Mouse (Mus musculus) thymus, adult 2 months (tissue): ENCODE measurements around the gene Pitpnm3. TPM values are rescaled to one million over a fixed set of nuclear protein-coding genes. Genes with fewer than 3 reads are reported as not detected.

ENCODE experiments used
- DNase-seq: peaks from one replicate; pipeline ENCODE4 v3.0.0; 2021
- H3K27ac ChIP-seq: fragments of 200-500 bp; 2 replicates; pipeline ENCODE4 v1.5.1; 2012; ENCODE audit warnings: low read length, control low read depth; ENCODE audit not compliant: control insufficient read depth, insufficient read depth
- H3K27me3 ChIP-seq: fragments of 200-500 bp; 2 replicates; pipeline ENCODE4 v1.6.1; 2012; ENCODE audit warnings: mild to moderate bottlenecking, low read length, moderate library complexity, mixed read lengths; ENCODE audit not compliant: control insufficient read depth, insufficient read depth
- H3K36me3 ChIP-seq: fragments of 200-500 bp; 2 replicates; pipeline ENCODE4 v1.6.1; 2012; ENCODE audit warnings: mild to moderate bottlenecking, low read length, moderate library complexity; ENCODE audit not compliant: control insufficient read depth, insufficient read depth
- H3K4me1 ChIP-seq: fragments of 200-500 bp; replicated peaks from 2 replicates; pipeline ENCODE4 v1.6.1; 2012; ENCODE audit warnings: low read length; ENCODE audit not compliant: control insufficient read depth, insufficient read depth
- H3K4me3 ChIP-seq: fragments of 200-500 bp; 2 replicates; pipeline ENCODE4 v1.5.1; 2012; ENCODE audit warnings: mild to moderate bottlenecking, low read length, control low read depth, moderate library complexity; ENCODE audit not compliant: control insufficient read depth, insufficient read depth
- CTCF ChIP-seq: fragments of 200-500 bp; IDR thresholded peaks from 2 replicates; pipeline ENCODE4 v1.5.1; 2012; ENCODE audit warnings: mild to moderate bottlenecking, control low read depth, low read length, moderate library complexity, borderline replicate concordance; ENCODE audit not compliant: control insufficient read depth, poor library complexity, insufficient read depth; ENCODE audit errors: extremely low read depth
- POLR2A ChIP-seq: fragments of 200-500 bp; IDR thresholded peaks from 2 replicates; pipeline ENCODE4 v1.6.1; 2012; ENCODE audit warnings: mild to moderate bottlenecking, low read length, control low read depth, moderate library complexity; ENCODE audit not compliant: control insufficient read depth, poor library complexity, insufficient read depth; ENCODE audit errors: extremely low read depth
- WGBS: fragments of 180-500 bp; shearing (Covaris S2); methylation state at CpG from one replicate; pipeline ENCODE4 v1.1.7; 2018; 5-methylcytosine and 5-hydroxymethylcytosine counted together
- polyA plus RNA-seq: library from polyadenylated mRNA; depleted of rRNA; stranded (reverse); fragments of >200 nt; gene quantifications from 2 replicates; pipeline ENCODE4 v1.2.3, GENCODE M21; 2012

Pitpnm3 gene
- polyA plus RNA-seq, 1 experiment, result 1.1 TPM

DNA sequence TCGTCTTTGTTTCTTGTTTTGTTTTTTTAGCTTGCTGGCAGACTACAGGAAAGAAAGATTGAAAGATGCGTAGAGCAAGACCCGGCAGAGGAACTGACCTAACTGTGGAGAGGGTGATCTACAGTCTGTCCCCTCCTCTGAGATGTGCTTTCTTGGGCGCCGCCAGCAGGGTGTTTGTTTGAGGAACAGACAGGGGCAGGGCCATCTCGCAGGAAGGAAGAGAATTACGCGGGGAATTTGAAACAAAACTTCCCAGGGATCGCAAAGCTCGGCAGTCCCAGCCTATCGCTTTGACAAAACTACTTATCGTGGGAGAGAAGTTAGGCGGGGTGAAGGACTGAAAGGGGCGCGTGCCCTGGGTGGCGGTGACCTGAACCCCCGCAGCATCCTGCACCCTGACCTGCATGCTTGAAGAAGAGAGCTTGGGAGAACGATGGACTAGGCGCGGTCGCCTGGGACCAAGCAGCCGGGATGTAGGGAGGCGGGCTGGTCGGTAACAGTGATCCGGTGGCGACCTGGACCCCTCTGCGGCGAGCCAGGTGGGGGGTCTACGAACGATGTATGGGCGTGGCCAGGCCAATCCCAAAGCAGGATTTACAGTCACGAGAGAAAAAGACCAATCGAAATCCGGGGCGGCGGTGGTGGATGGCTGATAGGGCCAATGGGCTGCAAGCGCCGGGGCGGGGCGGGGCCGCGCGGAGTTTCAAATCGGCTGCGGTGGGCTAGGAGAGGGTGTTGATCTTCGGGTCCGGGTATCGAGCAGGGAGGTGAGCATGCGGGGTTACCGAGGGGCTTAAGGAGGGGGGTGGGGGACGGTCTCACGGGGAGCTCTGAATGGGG is 93.6 kb downstream of the Pitpnm3 start, which contains the start of gene Pimreg:
TSS of gene Pimreg (plus strand) at position 265 of the 840 bp plus-strand sequence.
- 1% methylated on average over 52 of the region's 52 CpGs for WGBS
- Histone ChIP-seq H3K36me3 (no peaks in the 10 kb centered on the region), H3K4me1 (peaks cover 27% of the 10 kb centered on the region), H3K27ac (peak within 1 kb of the TSS; percentile 28; the same call in 1 of the 2 replicates), H3K4me3 (peak within 1 kb of the TSS; percentile 85), H3K27me3 (no peaks in the 10 kb centered on the region)
- DNase-seq, result peak; percentile 92
- 0 out of 2 replicates have a peak, but pooled peaks have one; percentile 24 for TF ChIP-seq POLR2A
- TF ChIP-seq CTCF, result peak; percentile 30; the same call in 1 of the 2 replicates

DNA sequence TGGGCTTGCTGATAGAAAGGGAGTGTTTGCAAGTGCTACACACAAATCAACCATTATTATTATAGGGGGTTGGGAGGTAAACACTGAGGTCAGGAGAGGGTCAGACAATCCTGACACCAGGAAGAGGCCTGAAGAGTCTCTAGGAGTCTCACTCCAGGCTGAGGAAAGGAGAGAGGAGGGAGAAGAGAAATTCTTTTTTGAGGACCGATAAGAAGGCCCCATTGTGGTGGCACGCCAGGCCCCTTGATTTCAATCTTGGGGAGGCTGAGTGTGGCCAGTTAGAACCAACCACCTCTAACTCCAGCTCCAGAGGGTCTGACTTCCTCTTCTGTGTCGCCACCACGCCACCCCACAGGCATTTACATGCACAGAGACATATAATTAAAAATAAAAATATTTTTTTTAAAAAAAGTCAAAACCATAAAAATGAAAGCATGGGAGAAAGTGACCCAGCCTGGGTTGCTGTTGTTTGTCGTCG is 94.2 kb downstream of the Pitpnm3 start:
- H3K27ac ChIP-seq, result peak overlapping the region; percentile 28; the same call in 1 of the 2 replicates

DNA sequence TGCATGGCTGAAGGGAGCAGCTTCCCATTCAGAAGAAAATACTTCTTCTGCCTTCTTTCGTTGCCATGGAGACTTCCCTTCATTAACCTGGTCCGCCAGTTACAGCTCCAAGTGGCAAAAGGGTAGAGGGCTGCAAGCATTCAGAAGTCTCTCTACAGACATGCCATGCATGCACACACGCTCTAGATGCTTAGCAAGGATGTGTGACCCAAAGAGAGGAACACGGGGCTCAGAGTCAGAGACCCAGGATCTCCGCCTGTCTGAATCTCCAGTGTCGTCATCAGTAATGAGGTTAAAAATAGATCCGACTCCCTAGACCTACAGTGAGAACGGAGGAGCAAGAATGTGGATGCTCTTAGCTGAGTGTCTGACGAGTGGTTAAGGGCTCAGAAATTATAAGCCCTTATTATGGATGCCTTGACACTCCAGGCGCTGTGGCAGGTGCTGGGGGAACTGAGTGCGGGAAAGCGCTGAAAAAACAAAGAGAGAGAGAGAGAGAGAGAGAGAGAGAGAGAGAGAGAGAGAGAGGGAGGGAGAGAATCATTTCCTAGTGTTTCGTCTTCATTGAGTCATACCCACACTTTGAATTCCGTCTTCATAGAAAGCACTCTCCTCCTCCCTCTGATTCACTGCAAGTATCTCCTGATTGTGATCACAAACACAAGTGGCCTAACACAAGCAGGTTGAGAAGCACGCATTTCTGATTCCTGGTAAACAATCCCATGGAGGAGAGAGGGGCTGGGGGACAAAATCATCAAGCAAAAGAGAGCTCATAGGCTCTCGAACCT is 95.8 kb downstream of the Pitpnm3 start:
- Histone ChIP-seq H3K4me1 (peaks cover 25% of the 10 kb centered on the region), H3K27ac (no peak overlapping the region), H3K36me3 (no peaks in the 10 kb centered on the region), H3K4me3 (no peak overlapping the region), H3K27me3 (no peaks in the 10 kb centered on the region)
- 89% methylated on average over 16 of the region's 16 CpGs for WGBS
- DNase-seq, result no peak
- TF ChIP-seq CTCF (no peak), POLR2A (no peak)

More for the DNA sequence above, 94.2 kb downstream of the Pitpnm3 start:
- H3K4me3 ChIP-seq, result peak overlapping the region; percentile 85; the same call in 1 of the 2 replicates
- H3K27me3 ChIP-seq, result no peaks in the 10 kb centered on the region
- DNase-seq, result no peak
- no peaks in the 10 kb centered on the region for H3K36me3 ChIP-seq
- WGBS, result 19% methylated on average over 6 of the region's 6 CpGs
- no peak for TF ChIP-seq POLR2A
- TF ChIP-seq CTCF, result no peak
- peaks cover 27% of the 10 kb centered on the region for H3K4me1 ChIP-seq

DNA sequence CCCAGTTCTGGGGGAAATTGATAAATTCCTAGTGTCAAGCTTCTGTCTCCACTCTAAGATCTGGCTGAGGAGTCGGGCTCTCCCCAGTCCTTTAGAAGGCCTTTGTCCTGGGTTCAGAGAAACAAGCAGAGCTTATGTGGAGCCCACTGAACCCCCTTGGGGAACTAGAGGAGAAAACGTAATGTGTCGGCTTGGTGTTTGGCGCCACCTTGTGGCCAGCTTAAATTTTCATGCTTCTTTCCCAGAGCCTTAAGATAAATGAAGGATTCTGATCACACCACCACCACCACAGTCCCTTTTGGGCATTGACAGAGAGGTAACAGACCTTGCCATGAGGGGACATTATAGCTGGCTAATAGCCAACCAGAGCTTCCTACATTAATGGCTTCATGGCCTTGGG is 97.6 kb downstream of the Pitpnm3 start:
- DNase-seq, result peak; percentile 74
- Histone ChIP-seq H3K36me3 (no peaks in the 10 kb centered on the region), H3K27ac (no peak overlapping the region), H3K4me3 (no peak overlapping the region), H3K4me1 (peaks cover 10% of the 10 kb centered on the region), H3K27me3 (no peaks in the 10 kb centered on the region)
- no peak for TF ChIP-seq CTCF
- TF ChIP-seq POLR2A, result no peak
- 5% methylated on average over 4 of the region's 4 CpGs for WGBS

DNA sequence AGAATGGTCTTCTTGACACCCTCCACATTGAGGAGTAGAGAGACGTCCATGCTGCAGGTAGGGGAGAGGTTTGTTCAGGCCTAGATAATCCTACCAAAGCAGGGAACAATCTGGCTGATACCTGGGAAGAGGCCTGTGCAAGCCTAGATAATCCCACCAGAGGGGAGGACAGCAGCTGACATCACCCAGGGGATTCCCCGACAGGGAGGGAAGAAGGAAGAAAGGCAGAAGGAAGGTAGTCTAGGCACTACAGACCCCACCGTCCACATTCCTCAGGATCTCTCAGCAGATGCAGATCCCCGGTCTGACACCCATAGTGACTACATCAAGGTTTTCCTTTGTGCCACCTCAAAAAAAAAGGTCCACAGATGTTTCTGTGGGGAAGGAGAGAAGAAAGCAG is 98.2 kb downstream of the Pitpnm3 start, which contains the start of gene Aipl1:
TSS of gene Aipl1 (minus strand) at position 101 of the 400 bp plus-strand sequence.
- peaks cover 4% of the 10 kb centered on the region for H3K4me1 ChIP-seq
- H3K27ac ChIP-seq, result no peak within 1 kb of the TSS
- no peaks in the 10 kb centered on the region for H3K36me3 ChIP-seq
- 69% methylated on average over 4 of the region's 4 CpGs for WGBS
- DNase-seq, result no peak
- no peak within 1 kb of the TSS for H3K4me3 ChIP-seq
- TF ChIP-seq CTCF, result no peak
- no peak for TF ChIP-seq POLR2A
- no peaks in the 10 kb centered on the region for H3K27me3 ChIP-seq

DNA sequence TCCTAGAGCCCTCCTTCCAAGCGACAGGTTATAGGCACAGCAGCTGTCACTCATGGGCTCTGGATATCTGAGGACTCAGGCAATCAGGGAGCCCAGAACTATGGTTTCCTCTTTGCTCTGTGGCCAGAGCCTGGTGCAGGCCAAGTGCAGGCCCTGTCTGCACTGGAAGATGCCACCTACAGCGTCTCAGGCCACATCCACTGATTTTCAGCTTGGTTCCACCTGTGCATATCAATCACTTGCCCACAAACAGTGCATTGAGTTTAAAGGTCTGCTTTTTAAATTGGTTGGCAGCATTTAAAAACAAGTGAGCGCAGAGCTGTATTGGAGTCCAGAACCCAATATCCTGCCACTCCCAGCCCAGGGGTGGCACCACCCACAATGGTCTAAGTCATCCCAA is 103.0 kb downstream of the Pitpnm3 start:
- Histone ChIP-seq H3K27ac (no peak overlapping the region), H3K4me3 (no peak overlapping the region), H3K36me3 (no peaks in the 10 kb centered on the region), H3K27me3 (no peaks in the 10 kb centered on the region), H3K4me1 (no peaks in the 10 kb centered on the region)
- WGBS, result 94% methylated on average over 3 of the region's 3 CpGs
- no peak for TF ChIP-seq POLR2A
- TF ChIP-seq CTCF, result no peak
- no peak for DNase-seq
